Mouse (Mus musculus) hindbrain, embryonic 12.5 days (tissue): ENCODE data around the gene Insr. TPM values are rescaled to one million over a fixed set of nuclear protein-coding genes. Genes with fewer than 3 reads are reported as not detected.

ENCODE experiments used
- ATAC-seq: fragments of 200-750 bp; cut with Nextera tagmentation; 2 replicates; pipeline ENCODE4 v1.8.0; 2017; ENCODE audit warnings: moderate TSS enrichment; ENCODE audit not compliant: low FRiP score
- H3K27ac ChIP-seq: fragments of 300-500 bp; sonication (generic); 2 replicates; pipeline ENCODE4 v1.5.1; 2016; ENCODE audit warnings: mild to moderate bottlenecking
- H3K27me3 ChIP-seq: fragments of 300-500 bp; sonication (generic); 2 replicates; pipeline ENCODE4 v1.6.1; 2016; ENCODE audit warnings: mild to moderate bottlenecking
- H3K36me3 ChIP-seq: fragments of 300-500 bp; sonication (generic); 2 replicates; pipeline ENCODE4 v1.6.1; 2016; ENCODE audit warnings: mild to moderate bottlenecking
- H3K4me1 ChIP-seq: fragments of 300-500 bp; sonication (generic); 2 replicates; pipeline ENCODE4 v1.6.1; 2016
- H3K4me2 ChIP-seq: fragments of 300-500 bp; sonication (generic); replicated peaks from 2 replicates; pipeline ENCODE4 v1.6.1; 2016; ENCODE audit warnings: mild to moderate bottlenecking
- H3K4me3 ChIP-seq: fragments of 300-500 bp; sonication (generic); 2 replicates; pipeline ENCODE4 v1.5.1; 2016; ENCODE audit warnings: mild to moderate bottlenecking
- H3K9ac ChIP-seq: fragments of 300-500 bp; sonication (generic); 2 replicates; pipeline ENCODE4 v1.6.1; 2016; ENCODE audit warnings: mild to moderate bottlenecking, moderate library complexity
- H3K9me3 ChIP-seq: fragments of 300-500 bp; sonication (generic); replicated peaks from 2 replicates; pipeline ENCODE4 v1.6.1; 2016; ENCODE audit warnings: mild to moderate bottlenecking
- WGBS: fragments of 180-500 bp; shearing (Covaris S2); methylation state at CpG from one replicate; pipeline ENCODE4 v1.1.7; 2016; 5-methylcytosine and 5-hydroxymethylcytosine counted together
- polyA plus RNA-seq: library from polyadenylated mRNA; unstranded; fragments of >200 nt; fragmentation: Nextera tagmentation; extraction: Ambion mirVana; gene quantifications from 2 replicates; pipeline ENCODE4 v1.2.1, GENCODE M21; 2016

The Insr gene
- polyA plus RNA-seq, 1 experiment from 2014 or later: 49.0 TPM

DNA sequence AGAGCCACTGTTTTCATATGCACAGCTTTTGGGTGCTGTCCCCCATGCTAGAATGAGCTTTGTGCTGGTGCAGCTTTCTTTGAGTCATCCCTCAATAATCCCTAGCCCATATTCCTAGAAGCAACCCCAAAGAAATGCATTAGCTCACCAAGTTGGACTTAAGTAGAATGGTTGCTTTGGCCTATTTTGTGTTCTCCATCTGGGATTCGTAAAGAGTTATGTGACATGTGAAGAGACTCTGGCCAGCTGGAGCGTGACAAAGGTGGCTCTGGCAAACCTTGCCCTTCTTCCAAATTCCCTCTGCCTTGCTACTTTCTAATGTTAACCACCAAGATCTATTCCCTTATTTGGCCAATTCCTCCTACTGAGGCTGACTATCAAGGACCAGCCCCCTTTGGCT, 22.7 kb upstream of the Insr start:
- Histone ChIP-seq H3K27ac (no peak overlapping the region), H3K4me3 (no peak overlapping the region), H3K9me3 (peaks cover 5% of the 10 kb centered on the region), H3K9ac (no peak overlapping the region), H3K4me2 (no peak overlapping the region), H3K4me1 (no peaks in the 10 kb centered on the region), H3K36me3 (no peaks in the 10 kb centered on the region), H3K27me3 (no peaks in the 10 kb centered on the region)
- no peak for ATAC-seq
- 82% methylated on average over 2 of the region's 2 CpGs for WGBS

- Histone ChIP-seq H3K27me3 (no peaks in the 10 kb centered on the region), H3K27ac (no peak overlapping the region), H3K4me1 (no peaks in the 10 kb centered on the region), H3K4me3 (no peak overlapping the region), H3K9me3 (no peaks in the 10 kb centered on the region), H3K9ac (no peak overlapping the region), H3K4me2 (no peak overlapping the region), H3K36me3 (no peaks in the 10 kb centered on the region)
- WGBS: 72% methylated on average over 5 of the region's 5 CpGs
- no peak for ATAC-seq
These were observed 19.9 kb upstream of the Insr start for GRCm38 (mm10) chr8:3299322-3299721.

DNA sequence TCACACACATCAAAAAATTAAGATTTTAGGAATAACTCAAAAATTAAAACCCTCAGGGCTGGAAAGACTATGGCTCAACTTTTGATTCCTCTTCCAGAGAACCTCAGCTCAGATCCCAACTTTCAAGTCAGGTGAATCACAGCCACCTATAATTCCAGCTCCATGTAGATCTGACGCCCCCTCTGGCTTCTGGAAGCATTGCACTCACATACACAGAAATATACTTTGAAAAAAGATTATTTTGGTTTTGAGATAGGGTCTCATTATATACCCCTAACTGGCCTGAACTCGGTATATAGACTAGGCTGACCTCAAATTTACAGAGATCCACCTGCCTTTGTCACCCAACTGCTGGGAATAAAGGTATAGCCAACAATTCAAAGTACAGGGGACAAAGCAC, 6.4 kb upstream of the Insr start:
- Histone ChIP-seq H3K9me3 (no peaks in the 10 kb centered on the region), H3K4me3 (no peak overlapping the region), H3K27me3 (no peaks in the 10 kb centered on the region), H3K27ac (no peak overlapping the region), H3K9ac (no peak overlapping the region), H3K4me2 (no peak overlapping the region), H3K4me1 (no peaks in the 10 kb centered on the region), H3K36me3 (no peaks in the 10 kb centered on the region)
- no peak for ATAC-seq
- 29% methylated on average over 2 of the region's 2 CpGs for WGBS

DNA sequence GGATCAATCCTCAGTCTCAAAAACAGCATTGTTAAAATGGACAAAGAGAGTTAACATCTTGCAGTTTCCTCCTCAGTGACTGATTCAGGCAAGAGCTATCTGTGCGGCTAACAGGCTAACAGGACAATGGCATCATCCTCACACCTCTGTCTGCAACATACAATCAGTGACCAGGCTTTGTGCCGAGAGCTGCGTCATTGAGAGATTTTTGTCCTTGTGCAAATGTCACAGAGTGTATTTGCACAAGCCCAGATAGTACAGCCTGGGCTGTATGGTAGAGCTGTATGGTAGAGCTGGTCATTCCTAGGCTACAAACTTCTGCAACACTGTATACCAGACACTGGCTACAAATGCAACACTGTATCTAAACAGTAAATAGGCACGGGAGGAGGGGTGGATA, 5.2 kb upstream of the Insr start:
- H3K4me1 ChIP-seq: no peaks in the 10 kb centered on the region
- ATAC-seq: no peak
- H3K9ac ChIP-seq: no peak overlapping the region
- H3K27ac ChIP-seq: no peak overlapping the region
- H3K9me3 ChIP-seq: no peaks in the 10 kb centered on the region
- H3K36me3 ChIP-seq: no peaks in the 10 kb centered on the region
- H3K4me3 ChIP-seq: no peak overlapping the region
- no peaks in the 10 kb centered on the region for H3K27me3 ChIP-seq
- 82% methylated on average over 4 of the region's 4 CpGs for WGBS
- no peak overlapping the region for H3K4me2 ChIP-seq

DNA sequence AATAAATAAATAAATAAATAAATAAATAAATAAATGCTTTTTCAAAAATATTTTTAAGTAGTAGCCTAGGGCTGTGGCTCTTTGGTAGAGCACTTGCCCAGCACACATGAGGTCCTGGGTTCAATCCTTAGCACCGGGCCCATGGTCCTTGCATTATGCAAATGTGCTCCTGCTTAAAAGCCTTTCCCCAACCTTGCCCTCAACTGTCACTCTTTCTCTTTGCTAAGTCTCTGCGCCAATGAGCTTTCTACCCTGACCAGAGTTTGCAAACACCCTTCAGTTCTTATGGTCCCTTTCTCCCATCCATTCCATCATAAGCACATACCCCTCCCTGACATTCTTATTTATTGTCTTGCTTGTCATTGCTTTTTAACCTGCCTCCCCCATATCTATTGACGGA, 1.9 kb upstream of the Insr start:
- no peak for ATAC-seq
- Histone ChIP-seq H3K9me3 (no peaks in the 10 kb centered on the region), H3K27ac (no peak overlapping the region), H3K4me1 (peaks cover 22% of the 10 kb centered on the region), H3K9ac (no peak overlapping the region), H3K36me3 (no peaks in the 10 kb centered on the region; the same call in 1 of the 2 replicates), H3K27me3 (no peaks in the 10 kb centered on the region), H3K4me2 (no peak overlapping the region), H3K4me3 (no peak overlapping the region)
- 91% methylated on average over 3 of the region's 3 CpGs for WGBS

DNA sequence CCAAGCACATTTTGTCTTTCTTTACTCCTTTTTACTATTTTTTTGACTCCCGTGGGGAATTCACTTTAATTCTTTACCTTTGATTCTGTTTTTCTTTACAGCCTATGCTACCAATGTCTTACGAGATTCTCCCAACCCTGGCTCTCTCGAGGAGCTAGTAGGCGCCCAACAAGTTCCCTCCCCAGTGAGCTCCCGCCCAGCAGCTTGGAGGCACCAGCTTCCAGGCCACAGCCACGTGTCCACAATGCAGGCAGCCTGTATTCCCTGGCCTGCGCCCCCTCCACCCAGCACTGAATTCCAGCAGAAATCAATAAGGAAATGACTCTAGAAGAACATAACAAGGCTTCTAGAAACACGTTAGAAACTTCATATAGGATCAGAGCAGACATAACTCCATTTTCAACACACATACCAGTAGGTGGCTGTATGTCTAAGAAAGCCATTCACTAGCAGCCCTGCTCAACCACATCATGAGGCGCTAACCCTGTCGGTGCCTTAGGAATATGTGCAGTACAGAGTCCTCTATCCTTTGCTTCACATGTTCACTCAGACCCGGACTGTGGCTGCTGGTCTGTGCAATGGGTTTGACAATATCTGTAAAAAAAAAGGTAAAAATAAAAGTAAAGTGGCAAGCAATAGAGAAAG, 971 bp upstream of the Insr start:
- Histone ChIP-seq H3K4me1 (peaks cover 22% of the 10 kb centered on the region), H3K4me3 (no peak overlapping the region), H3K36me3 (no peaks in the 10 kb centered on the region; the same call in 1 of the 2 replicates), H3K27me3 (no peaks in the 10 kb centered on the region), H3K4me2 (peak overlapping the region; percentile 83), H3K27ac (no peak overlapping the region), H3K9ac (no peak overlapping the region), H3K9me3 (no peaks in the 10 kb centered on the region)
- ATAC-seq: no peak
- 39% methylated on average over 11 of the region's 11 CpGs for WGBS

- no peak overlapping the region for H3K27ac ChIP-seq
- no peak; the same call in 1 of the 2 replicates for ATAC-seq
These were observed 282 bp upstream of the Insr start for GRCm38 (mm10) chr8:3279721-3280077.

DNA sequence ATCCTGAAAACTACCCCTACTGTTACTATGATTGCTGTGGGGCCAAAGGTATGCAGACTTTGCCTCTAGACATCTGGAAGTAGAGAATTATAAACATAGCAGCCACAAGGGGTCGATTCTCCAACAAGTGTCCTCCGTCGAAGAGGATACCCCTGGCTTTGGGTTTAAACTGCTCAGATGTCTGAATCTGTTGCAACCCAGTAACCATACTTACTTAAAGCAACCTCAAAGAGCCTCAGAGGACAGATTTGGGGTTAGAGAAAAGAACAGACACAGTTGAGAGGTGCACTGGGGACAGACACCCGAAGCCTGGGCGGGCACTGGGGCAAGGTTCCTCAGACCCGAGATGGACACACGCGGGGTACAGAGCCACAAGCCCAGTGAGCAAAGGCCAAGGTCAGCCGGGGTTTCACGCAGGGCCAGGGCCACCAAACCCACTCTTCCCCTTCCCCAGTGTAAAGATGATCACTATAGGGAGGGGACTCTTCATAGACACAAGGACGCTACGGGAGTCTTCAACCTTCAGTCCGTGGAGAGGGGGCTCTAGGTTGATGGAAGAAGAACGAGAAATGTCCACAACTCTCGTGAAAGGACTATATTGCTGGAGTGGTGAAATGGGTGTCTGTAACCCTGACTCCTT, 1.1 kb downstream of the Insr start:
- peak; percentile 3; the same call in 1 of the 2 replicates for ATAC-seq
- Histone ChIP-seq H3K27ac (no peak overlapping the region), H3K4me3 (peak overlapping the region; percentile 92), H3K27me3 (no peaks in the 10 kb centered on the region), H3K4me1 (peaks cover 26% of the 10 kb centered on the region), H3K4me2 (peak overlapping the region; percentile 83), H3K9ac (peak overlapping the region; percentile 92), H3K36me3 (peaks cover 5% of the 10 kb centered on the region; the same call in 1 of the 2 replicates), H3K9me3 (no peaks in the 10 kb centered on the region)
- WGBS: 49% methylated on average over 15 of the region's 15 CpGs

More at GRCm38 (mm10) chr8:3279721-3280077, 282 bp upstream of the Insr start:
- H3K9ac ChIP-seq: peak overlapping the region; percentile 92
- H3K36me3 ChIP-seq: no peaks in the 10 kb centered on the region; the same call in 1 of the 2 replicates
- peak overlapping the region; percentile 92 for H3K4me3 ChIP-seq
- no peaks in the 10 kb centered on the region for H3K9me3 ChIP-seq
- H3K27me3 ChIP-seq: no peaks in the 10 kb centered on the region
- peak overlapping the region; percentile 83 for H3K4me2 ChIP-seq
- WGBS: under 1% methylated on average over 18 of the region's 18 CpGs
- peaks cover 26% of the 10 kb centered on the region for H3K4me1 ChIP-seq

GRCm38 (mm10) chr8:3277266-3277665, 2.2 kb downstream of the Insr start:
- ATAC-seq: no peak
- H3K27ac ChIP-seq: no peak overlapping the region
- H3K4me1 ChIP-seq: peaks cover 26% of the 10 kb centered on the region
- H3K36me3 ChIP-seq: peaks cover 5% of the 10 kb centered on the region; the same call in 1 of the 2 replicates
- H3K9me3 ChIP-seq: no peaks in the 10 kb centered on the region
- no peak overlapping the region for H3K9ac ChIP-seq
- WGBS: 95% methylated on average over 9 of the region's 9 CpGs
- H3K27me3 ChIP-seq: no peaks in the 10 kb centered on the region
- peak overlapping the region; percentile 6; the same call in 1 of the 2 replicates for H3K4me3 ChIP-seq
- peak overlapping the region; percentile 83; the same call in 1 of the 2 replicates for H3K4me2 ChIP-seq

DNA sequence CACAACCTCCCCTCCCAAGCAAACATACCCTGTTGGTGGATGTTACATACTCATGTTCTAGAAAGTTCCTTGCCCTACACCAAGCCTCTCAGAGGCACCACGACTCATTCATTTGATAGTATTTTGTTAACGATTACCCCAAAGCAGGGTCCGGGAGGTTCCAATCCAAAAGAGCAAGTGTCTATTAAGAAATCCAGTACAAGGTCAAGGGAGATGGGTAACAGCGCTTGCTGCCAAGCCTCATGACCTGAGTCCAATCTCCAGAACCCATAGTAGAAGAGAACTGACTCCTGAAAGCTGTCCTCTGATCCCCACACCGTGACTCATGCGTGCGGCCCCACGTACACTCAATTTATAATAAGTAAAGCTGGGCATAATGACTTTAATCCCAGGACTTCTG, 3.4 kb downstream of the Insr start:
- Histone ChIP-seq H3K36me3 (peaks cover 5% of the 10 kb centered on the region; the same call in 1 of the 2 replicates), H3K4me1 (peaks cover 26% of the 10 kb centered on the region), H3K9me3 (no peaks in the 10 kb centered on the region), H3K9ac (no peak overlapping the region), H3K27ac (no peak overlapping the region), H3K4me2 (no peak overlapping the region), H3K27me3 (no peaks in the 10 kb centered on the region), H3K4me3 (no peak overlapping the region)
- no peak for ATAC-seq
- WGBS: 97% methylated on average over 8 of the region's 8 CpGs

DNA sequence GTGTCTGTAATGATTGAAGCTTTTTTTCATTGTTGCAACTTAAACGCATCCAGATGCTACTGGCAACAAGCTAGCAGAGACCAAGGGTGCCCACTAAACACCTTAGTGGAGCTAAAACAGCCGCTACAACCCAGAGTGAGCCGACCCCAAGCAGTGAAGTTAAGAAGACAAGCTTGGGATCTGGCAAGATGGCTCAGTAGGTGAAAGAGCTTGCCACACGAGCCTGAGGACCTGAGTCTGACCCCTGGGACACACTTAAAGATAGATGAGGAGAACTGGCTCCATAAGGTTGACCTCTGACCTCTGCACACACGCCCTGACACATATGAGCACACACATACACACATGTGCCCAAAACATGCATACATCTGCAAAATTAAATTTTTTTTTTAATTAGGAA, 4.2 kb downstream of the Insr start:
- WGBS: 76% methylated on average over 5 of the region's 5 CpGs
- H3K36me3 ChIP-seq: peaks cover 5% of the 10 kb centered on the region; the same call in 1 of the 2 replicates
- no peaks in the 10 kb centered on the region for H3K9me3 ChIP-seq
- no peak overlapping the region for H3K4me3 ChIP-seq
- no peak overlapping the region for H3K4me2 ChIP-seq
- ATAC-seq: no peak
- no peaks in the 10 kb centered on the region for H3K27me3 ChIP-seq
- peaks cover 26% of the 10 kb centered on the region for H3K4me1 ChIP-seq
- H3K27ac ChIP-seq: no peak overlapping the region
- H3K9ac ChIP-seq: no peak overlapping the region

GRCm38 (mm10) chr8:3273799-3274198, 5.6 kb downstream of the Insr start:
- H3K27ac ChIP-seq: no peak overlapping the region
- peaks cover 5% of the 10 kb centered on the region; the same call in 1 of the 2 replicates for H3K36me3 ChIP-seq
- no peaks in the 10 kb centered on the region for H3K27me3 ChIP-seq
- WGBS: 94% methylated on average over 3 of the region's 3 CpGs
- no peak overlapping the region for H3K4me2 ChIP-seq
- ATAC-seq: no peak
- no peak overlapping the region for H3K4me3 ChIP-seq
- H3K4me1 ChIP-seq: peaks cover 26% of the 10 kb centered on the region
- H3K9me3 ChIP-seq: no peaks in the 10 kb centered on the region
- H3K9ac ChIP-seq: no peak overlapping the region

DNA sequence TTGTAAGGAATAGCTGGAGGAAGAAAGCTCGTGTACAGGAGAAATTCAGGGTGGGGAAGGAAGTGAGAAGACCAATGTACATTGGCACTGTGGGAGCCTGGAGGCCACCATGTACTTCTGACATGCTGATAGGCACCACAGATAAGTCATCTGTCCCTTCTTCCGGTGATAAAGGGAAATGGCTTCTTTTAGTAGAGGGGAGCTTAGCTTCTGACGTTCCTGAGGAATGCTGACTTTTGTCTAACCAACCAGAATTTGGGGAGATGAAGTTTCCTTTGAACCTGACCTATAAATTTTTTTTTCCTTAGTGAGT, 12.0 kb downstream of the Insr start:
- Histone ChIP-seq H3K27me3 (no peaks in the 10 kb centered on the region), H3K4me2 (no peak overlapping the region), H3K4me3 (no peak overlapping the region), H3K4me1 (no peaks in the 10 kb centered on the region), H3K9ac (no peak overlapping the region), H3K36me3 (peaks cover 7% of the 10 kb centered on the region), H3K27ac (no peak overlapping the region), H3K9me3 (no peaks in the 10 kb centered on the region)
- 93% methylated on average over 3 of the region's 3 CpGs for WGBS
- no peak for ATAC-seq
